Mouse (Mus musculus): ENCODE results near the gene Fate1.

Fate1 gene

DNA sequence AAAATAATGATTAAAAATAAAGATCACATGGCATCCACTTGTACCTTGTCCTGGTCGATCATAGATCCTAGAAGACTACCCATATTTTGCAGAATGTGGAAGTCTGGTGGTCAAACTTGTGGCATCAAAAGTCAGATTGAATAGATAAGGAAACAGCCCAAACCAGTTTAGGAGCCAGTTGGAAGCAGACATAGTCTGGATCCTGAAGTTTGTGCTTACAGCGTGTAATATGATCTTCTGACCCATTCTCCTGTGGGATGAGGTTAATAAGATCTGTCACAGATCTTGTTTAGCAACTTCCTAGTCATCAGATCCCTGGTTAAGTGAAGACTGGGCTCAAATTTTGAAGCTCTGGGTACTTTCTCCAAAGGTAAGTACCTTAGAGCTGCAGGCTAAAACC, at the start of gene Fate1:
Gene Fate1, plus strand, starts transcription at position 301 of the 400 bp plus-strand sequence.
- no peak for TF ChIP-seq GATA4 (IDR thresholded peaks at IDR 0.05; ENCODE audit: insufficient replicate concordance, low read length)

- no peak for TF ChIP-seq GATA4 (IDR thresholded peaks at IDR 0.05; ENCODE audit: insufficient replicate concordance, low read length)
Measured at GRCm38 (mm10) chrX:71946631-71947030, 26.2 kb upstream of the Fate1 start.

DNA sequence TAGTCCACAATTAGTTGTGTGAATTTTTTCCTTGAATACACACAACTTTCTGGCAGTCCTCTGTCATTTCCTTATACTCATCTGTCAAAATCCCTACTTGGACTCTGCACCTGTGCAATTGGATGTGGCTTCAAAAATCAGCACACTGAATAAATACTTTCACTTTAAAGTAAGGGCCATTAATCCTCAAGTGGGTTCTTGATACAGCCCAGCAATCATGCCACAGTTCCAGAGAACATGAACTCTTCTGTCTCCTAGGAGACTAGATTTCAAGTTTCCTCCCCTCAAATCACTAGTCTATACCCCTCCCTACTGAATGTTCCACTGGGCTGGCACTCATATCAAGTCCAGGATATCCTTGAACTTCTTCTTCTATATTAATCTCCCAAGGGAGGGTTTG, 14.4 kb upstream of the Fate1 start:
- TF ChIP-seq GATA4 (IDR thresholded peaks at IDR 0.05; ENCODE audit: insufficient replicate concordance, low read length) = no peak

DNA sequence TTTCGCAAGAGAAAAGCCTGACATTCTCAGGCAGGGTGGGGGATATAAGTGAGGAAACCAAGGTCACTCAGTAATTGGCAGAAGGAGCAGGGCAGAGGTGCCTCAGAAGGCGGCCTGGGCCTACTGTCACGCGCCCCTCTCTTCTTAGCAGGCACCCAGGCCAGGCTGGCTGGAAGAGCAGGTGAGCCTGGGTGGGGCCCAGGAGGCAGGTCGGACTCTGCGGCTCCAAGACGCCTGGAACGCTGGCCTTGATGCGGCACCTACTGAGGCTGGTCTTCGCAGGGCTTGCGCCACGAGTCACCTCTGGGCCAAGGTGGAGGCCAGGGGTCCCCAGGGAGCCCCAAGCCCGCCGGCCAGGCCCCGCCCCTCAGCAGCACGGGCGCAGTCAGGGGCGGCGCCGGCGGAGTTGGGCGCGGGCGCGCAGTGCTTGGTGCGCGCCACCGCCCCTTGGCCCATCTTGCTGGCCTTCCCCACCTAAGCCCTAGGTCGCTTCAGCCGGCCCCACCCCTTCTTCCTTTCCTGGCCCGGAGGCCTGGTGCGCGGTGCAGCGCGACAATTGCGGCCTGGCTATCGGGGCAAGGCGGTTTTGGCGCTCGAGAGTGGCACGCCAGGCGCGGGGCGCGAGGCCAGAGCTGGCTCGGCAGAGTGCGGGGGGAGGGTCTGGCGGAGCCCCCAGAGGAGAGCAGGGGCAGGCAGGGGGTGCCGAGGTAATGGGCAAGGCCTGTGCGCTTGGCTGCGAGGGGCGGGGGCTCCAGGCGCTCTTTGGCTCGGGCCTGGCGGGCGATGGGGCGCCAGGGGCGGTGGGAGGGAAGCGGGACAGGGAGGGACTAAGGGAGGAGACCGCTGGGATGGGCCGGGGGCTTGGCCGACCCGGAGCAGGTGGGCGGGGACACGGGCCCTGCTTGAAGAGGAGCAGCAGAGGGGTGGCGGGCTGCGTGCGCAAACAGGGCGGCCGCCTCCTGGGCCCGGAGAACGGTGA, 10.4 kb upstream of the Fate1 start, which contains the start of gene Prrg3:
Gene Prrg3, plus strand, starts transcription at position 552 of the 979 bp plus-strand sequence.
- TF ChIP-seq GATA4 (IDR thresholded peaks at IDR 0.05; ENCODE audit: insufficient replicate concordance, low read length) = no peak

- no peak for TF ChIP-seq GATA4 (IDR thresholded peaks at IDR 0.05; ENCODE audit: insufficient replicate concordance, low read length)
Measured at GRCm38 (mm10) chrX:71963275-71963912, 9.4 kb upstream of the Fate1 start.

GRCm38 (mm10) chrX:71968216-71968615, 4.6 kb upstream of the Fate1 start:
- TF ChIP-seq GATA4 (IDR thresholded peaks at IDR 0.05; ENCODE audit: insufficient replicate concordance, low read length) = no peak

GRCm38 (mm10) chrX:71968816-71969215, 4.0 kb upstream of the Fate1 start:
- no peak for TF ChIP-seq GATA4 (IDR thresholded peaks at IDR 0.05; ENCODE audit: insufficient replicate concordance, low read length)

DNA sequence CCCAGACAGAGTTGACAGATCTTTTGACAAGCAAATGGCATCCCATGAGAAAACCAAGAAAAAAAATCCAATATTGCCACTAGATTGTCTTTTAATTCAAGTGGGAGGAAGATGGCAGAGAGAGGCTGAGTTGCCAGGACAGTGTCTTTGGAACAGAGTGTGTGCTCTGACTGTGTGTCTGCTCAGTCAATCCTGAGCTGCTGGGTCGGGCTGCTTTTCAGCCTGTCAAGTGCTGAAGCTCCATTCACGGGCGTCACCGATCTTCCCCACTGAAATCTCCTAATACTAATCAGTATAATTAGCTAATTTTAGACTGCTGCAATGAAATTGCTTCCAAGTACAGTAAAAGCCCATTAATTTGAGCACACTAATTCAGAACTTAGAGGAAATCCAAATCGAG, 1.5 kb upstream of the Fate1 start:
- no peak for TF ChIP-seq GATA4 (IDR thresholded peaks at IDR 0.05; ENCODE audit: insufficient replicate concordance, low read length)

GRCm38 (mm10) chrX:71980443-71980842, 7.7 kb downstream of the Fate1 start:
- TF ChIP-seq GATA4 (IDR thresholded peaks at IDR 0.05; ENCODE audit: insufficient replicate concordance, low read length) = no peak

GRCm38 (mm10) chrX:71981322-71981721, 8.5 kb downstream of the Fate1 start:
- no peak for TF ChIP-seq GATA4 (IDR thresholded peaks at IDR 0.05; ENCODE audit: insufficient replicate concordance, low read length)

DNA sequence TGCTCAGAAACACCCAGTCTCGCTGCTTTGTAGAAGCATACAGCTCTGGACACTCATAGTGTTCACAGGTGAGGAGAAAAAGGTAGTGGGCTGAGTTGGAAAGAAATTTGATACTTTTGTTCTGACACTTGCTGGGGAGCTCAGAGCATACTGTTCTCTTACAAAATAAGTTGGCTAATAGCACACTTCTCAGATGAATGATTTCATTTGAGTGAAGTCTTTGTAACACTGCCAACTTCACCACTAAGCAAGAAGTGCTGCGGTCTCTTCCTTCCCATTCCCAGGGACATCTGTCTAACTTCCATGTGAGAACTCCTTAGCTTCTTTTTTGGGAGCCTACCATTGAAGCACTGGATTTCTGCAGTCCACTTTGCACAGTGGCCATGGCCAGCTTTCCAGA, 10.4 kb downstream of the Fate1 start:
- TF ChIP-seq GATA4 (IDR thresholded peaks at IDR 0.05; ENCODE audit: insufficient replicate concordance, low read length) = no peak

- TF ChIP-seq GATA4 (IDR thresholded peaks at IDR 0.05; ENCODE audit: insufficient replicate concordance, low read length) = no peak
Measured at GRCm38 (mm10) chrX:71983775-71984174, 11.0 kb downstream of the Fate1 start.

GRCm38 (mm10) chrX:71991549-71991948, 18.8 kb downstream of the Fate1 start, which contains the start of gene Cnga2:
Gene Cnga2, plus strand, starts transcription at chrX:71991849.
- no peak for TF ChIP-seq GATA4 (IDR thresholded peaks at IDR 0.05; ENCODE audit: insufficient replicate concordance, low read length)

- TF ChIP-seq GATA4 (IDR thresholded peaks at IDR 0.05; ENCODE audit: insufficient replicate concordance, low read length) = no peak
Measured at GRCm38 (mm10) chrX:71995972-71996371, 23.2 kb downstream of the Fate1 start.

- no peak for TF ChIP-seq GATA4 (IDR thresholded peaks at IDR 0.05; ENCODE audit: insufficient replicate concordance, low read length)
Measured at GRCm38 (mm10) chrX:72009930-72010329, 37.1 kb downstream of the Fate1 start.

GRCm38 (mm10) chrX:72012236-72012635, 39.5 kb downstream of the Fate1 start:
- TF ChIP-seq GATA4 (IDR thresholded peaks at IDR 0.05; ENCODE audit: insufficient replicate concordance, low read length) = no peak
